Mouse (Mus musculus) heart, adult 8-10 months (tissue): ENCODE measurements at regions not wholly inside any gene's neighbourhood (a gene's known extent, or its start where the extent isn't known, plus 50 kb on each side); places are given as distances from the start of the nearest gene placed in this dataset.

Experiments used
- DNase-seq: peaks from one replicate; pipeline ENCODE4 v3.0.0; 2022; ENCODE audit warnings: low spot score

DNA sequence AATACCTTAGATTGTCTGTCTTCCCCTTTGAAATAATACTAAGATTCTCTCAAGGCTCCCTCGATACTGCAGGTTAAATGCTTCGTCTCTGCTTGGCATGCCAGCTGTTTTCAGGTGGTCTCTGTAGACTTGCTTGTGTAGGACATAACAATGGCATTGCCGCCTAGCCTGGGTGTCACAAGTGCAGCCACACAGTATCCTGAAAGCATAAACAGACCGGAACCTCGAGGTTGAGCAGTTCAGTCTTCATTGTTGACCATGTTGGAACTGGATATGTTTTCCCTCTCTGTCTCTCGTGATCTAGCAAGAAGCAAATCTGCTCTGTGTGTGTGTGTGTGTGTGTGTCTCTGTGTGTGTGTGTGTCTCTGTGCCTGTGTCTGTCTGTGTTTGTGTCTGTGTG is 675.4 kb upstream of the Tmem132c start:
- DNase-seq: no peak

DNA sequence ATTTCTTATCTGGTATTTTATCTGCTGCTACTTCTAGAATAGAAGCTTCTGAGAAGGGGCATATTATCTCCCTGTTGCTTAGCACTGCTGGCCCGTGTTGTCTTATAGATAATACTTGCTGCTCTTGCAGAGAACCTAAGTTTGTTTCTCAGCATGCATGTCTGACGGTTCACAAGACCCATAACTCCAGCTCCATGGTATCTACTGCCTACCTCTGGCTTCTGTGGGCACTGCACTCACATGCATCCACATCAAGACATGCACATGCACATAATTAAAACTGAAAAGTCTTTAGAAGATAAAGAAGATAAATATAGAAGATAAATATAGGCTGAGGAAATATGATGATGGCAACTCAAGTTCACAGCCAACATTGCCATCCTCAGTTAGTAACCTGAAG is 667.8 kb upstream of the Tmem132c start:
- no peak for DNase-seq

DNA sequence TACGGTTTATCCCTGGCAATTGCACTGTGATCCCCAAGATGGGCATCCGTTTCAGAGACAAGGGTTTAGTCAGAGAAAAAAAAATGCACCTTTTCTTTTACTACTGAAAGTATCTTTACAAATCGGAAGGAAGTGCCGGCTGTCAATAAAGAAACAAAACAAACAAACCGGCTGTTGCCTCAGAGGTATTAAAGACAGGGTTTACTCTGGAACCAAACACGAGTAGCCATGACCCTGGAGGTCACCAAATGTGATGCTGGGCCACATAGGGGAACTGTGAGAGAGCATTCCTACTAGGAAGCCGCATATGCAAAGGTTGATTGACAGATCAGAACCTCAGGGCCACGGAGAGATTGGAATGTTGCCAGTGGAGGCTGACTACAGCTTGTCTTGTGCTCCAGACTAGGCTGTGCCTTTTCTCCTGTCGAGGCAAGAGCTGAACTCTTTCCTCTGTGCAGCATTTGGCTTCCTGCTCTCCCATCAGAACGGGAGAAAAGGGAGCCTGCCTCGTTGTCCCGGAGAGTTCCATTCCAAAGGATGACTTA is 643.8 kb upstream of the Tmem132c start:
- no peak for DNase-seq

DNA sequence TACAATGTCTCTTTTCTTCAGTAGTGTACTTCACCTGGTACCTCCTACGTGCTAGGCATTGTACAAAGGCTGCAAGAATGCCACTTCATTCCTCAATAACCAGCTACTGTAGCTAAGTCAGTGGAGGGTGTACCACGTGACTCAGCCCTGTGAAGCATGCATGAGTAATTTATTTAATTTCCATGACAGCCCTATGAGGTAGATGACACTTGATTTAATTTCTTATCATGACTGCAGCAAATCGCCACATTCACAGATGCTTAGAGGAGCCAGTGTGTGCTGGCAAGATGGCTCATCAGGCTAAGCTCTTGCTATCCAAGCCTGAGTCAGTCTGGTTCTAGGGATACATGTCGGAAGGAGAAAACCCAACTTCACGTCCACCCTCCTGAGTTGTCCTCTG is 642.0 kb upstream of the Tmem132c start:
- no peak for DNase-seq

DNA sequence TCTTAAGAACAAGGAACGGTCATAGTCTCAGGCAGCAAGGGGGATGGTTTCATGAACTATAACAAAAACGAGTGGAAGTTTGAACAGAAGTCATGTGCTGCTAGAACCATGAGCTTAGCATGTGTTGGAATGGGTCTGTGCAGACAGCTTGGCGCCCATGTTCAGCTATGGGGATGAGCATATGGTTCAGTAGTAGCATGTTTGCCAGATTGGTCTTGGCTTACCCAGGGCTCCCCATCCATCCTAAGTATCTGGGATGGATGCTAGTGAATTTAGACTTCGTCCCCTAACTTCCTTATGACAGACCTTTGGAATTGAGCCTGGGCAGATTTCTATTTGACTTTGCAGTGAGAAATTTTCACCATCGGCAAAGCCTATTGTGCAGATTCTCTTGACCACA is 634.9 kb upstream of the Tmem132c start:
- no peak for DNase-seq

DNA sequence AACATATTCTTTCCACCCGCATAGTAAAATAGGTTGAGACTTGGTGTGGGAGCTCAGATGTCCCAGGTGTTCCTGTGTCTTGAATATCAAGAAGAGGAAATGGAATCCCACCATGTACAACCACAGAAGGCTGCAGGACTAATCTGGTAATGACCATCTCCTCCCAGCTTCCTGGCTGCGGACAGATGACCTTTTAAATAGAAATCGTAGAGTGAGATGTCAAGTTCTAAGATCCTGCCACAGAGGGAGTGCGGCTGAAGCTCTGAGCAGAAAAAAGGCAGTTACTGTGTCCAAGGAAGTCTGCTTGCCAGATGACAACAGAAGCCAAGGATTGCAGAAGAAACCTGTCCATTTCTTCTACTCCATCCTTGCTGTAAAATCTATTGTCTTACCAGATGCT is 629.0 kb upstream of the Tmem132c start:
- DNase-seq: no peak

DNA sequence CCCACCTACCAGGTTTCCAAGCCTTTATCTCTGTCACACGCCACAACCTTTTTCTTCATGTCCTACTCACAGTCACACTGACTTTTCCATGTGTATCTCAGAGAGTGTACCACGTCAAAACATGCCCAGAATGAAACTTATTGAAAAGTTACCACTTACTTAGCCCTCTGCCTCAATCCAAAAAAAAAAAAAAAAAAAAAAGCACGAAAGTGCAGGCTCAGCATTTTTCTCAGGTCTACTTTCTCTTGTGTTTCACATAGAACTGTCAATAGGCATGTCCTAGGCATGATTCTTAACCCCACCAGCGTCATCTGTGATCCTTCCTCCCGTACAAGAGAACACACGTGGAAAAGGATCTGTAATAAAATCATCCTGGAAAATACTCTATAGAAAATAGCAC is 619.1 kb upstream of the Tmem132c start:
- DNase-seq: no peak

DNA sequence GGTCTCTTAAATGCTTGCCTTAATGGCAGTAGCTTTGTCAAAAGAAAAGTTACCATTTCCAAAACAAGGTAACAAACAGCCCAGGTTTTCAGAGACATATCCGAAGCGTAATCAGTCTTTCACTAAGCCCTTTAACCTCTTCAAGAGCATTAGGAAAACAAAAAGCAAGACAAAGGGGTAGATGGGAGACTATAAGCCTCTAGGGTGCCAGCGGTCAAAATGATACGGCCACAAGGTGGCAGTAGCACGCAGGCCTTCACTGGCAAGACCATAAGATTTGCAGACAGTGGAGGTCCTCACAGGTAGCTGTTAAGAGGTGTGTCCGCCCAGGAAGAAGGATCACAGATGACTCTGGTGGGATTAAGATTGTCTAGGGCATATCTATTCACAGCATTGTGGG is 618.4 kb upstream of the Tmem132c start:
- DNase-seq: no peak

DNA sequence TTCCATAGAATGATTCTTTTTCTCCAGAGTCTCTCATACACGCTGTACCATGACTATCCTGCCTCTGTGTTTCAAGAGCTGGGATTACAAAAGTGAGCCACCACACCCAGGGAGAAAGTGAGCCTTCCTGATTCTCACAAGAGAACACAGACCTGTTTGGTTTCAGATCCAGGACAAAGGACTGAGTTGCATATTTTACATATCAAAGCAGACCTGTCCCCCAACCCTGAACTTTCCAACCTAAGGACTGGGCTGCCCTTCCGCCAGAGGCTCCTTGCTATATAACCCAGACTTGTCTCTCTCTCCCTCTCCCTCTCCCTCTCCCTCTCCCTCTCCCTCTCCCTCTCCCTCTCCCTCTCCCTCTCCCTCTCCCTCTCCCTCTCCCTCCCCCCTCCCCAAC is 611.8 kb upstream of the Tmem132c start:
- DNase-seq: no peak

DNA sequence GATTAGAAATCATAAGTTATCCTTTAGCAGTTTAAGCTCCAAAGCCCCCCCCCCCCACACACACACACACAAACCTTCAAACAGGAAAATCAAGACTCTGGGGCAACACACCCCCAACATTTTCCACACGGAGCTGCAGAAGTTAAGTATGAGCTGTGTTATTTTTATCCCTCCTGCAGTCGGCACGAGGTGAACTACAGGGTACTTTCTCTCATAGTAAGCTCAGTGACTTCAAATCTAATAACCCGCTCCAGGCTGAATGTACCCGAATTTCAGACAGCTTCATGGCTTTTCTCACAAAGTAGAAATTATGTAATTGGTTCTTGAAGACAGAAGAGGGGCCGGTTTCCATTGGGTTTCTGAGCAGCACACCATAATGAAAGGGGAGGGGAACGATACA is 591.2 kb upstream of the Tmem132c start:
- no peak for DNase-seq

DNA sequence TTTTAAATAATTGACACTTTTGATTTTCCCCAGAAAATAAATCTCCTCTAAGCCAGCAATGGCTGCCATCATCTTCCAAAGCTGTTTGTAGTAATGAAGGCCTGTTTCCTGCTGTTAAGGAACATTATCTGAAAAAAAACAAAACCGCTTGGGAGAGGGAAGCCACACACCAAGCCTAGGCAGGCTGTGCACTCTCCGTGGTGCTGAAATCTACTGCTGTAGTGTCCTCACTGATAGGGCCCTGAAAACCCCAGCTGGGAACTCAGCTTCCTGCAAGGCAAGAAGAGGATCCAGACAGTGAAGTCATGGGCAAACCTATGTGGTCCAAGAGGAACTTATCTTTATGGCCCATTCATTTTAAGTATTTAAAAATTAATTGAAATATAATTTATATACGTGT is 590.2 kb upstream of the Tmem132c start:
- DNase-seq: no peak

DNA sequence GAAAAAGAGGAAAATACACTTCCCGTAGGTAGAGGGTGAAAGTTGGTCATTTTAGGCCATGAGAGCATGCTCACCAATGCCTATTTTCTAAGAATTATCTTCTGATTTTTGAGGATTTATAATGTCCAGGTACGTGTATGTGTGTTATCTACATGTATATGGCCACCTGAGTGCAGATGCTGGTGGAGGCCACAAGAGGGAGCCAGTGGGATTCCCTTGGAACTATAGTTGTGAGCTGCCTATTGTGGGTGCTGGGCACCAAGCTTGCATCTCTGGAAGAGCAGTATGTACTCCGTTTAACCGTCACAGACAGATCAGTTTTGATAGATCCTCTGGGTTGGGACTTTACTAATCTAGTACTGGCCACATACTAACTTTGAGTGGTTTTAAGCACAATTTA is 579.0 kb upstream of the Tmem132c start:
- no peak for DNase-seq

DNA sequence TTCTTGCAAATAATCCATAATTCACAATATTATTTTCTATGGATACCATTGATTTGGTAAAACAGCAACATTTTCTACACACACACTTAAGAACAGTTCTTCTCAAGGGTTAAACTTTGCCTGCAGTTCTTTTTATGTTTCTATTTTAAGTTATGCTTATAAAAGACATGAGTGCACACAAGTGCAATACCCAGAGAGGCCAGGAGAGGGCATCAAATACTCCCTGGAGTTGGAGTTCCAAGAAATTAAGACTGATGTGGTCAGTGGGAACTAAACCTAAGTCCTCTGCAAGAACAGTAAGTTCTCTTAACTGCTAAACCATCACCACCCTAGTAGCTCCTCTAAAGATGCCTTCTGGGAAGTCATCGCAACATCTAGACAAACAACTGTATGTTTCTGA is 570.5 kb upstream of the Tmem132c start:
- DNase-seq: no peak

DNA sequence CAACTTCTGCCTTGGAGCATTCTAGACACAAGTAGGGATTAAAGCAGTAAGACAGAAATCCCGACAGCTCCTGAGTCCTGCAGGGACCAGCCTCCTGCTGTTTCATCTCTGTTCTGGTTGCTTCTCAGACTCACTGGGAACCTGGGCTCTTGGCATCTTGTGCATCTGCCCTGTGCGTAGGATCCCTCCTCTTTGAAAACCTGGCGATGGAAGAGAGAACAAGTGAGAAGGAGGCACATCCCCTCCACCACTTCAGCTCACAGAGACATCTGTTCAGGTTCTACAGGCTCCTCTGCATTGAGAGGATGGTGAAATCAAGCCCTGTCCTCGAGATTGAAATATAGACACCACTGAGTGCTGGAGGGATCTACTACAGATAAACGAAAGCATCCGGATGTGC is 561.3 kb upstream of the Tmem132c start:
- no peak for DNase-seq

DNA sequence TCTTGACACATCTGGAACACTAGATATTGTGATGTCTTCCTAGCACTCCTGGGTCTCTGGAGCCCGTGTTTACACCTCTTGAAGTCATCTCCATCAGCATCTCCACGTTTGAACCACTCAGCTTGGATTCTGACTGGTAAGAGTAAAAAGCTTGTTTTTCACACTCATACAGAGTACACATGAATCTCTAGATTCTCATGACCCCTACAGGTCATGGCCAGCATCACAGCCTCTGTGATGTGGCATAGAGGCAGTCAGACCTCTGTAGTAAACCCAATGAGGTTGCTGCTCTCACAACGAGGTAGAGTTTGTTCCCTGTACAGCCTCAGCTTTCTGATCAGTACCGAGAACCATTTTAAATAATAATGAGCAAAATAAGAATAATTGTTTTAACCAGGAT is 542.3 kb upstream of the Tmem132c start:
- no peak for DNase-seq

DNA sequence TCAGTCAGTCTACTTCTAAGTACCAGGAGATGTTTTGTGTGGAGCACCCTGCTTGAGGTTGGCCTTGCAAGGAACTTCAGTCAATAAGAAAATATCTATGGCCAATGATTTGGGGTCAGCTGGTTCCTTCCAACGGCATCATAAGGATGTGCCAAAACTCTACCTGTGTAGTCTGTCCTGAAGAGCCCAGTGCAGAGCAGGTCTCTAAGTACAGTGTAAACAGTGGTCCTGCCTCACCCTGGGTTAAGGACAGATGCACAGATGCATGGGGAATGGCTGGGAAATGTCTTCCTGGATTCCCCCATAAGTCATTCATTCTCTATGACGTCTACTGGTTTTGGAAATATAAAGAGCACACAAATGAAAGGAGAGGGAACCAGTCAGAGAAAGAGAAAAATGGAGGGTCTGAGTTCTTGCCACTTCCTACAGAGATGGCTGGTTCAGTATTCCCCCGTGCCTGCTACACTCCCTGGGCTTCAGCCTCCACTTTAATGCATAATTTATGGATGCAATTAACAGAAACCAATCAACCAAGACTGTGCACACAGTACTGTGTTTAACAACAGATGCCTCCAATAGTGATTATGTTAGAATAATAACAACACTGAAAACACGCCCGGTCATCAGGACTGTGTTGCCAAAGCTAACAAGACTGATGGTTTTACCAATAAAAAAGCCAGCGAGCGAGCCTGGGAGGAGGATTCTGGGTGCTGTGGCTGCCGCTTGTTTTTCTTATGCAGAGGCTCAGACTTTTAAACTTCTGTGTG is 537.9 kb upstream of the Tmem132c start:
- no peak for DNase-seq

DNA sequence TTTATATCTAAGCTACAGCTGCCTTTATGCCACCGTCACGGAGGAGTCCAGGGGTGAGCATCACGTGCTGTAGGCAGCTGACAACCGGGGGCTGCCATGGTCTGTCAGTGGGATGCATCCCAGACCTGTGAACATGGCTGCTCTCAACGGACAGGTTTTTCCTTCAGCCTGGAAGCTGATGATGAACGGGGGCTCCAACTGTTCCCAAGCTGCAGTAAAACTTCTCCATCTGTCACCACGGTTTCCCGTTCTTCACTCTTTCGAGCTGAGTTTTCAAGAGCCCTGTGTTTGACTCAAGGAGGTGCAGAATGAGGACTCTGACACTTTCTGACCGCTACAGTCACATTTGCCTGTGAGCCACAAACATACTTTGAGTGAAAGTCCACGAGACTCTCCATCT is 535.7 kb upstream of the Tmem132c start:
- no peak for DNase-seq

DNA sequence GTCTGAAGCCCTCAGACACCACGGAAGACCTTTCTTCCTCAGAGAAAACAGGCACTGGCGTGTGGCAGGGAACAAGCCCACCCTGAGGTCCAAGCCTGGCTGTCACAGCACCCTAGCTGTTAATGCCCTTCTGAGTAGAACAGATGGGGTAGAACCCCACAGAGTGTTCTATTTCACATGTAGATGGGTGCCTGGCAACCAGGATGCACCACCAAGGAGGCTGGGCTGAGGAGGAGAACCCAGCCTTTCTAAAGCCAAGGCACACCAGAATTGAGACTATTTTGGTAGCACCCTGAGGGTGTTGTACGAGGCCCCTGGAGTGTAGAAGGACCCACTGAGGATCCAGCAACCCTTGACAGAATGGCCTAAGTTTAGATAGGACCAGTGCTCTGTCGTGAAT is 534.9 kb upstream of the Tmem132c start:
- no peak for DNase-seq

DNA sequence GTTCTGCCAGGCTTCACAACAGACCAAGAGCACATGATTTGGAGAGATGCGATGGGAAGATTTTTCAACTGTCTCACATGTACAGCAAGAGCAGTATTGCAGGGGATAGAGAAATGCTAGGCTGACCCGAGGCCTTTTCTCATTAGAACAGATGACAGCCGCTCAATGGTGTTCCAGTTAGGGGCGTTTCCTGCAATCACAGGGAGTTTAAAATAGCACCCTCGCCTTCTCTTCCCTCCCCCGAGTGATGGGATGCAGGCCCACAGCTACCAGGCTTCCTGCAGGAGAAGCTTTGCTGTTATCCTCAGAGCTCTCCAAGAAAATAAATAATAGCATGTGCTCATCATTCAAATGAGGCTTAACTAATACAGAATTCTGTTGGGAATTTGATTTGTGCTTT is 526.9 kb upstream of the Tmem132c start:
- DNase-seq: no peak

DNA sequence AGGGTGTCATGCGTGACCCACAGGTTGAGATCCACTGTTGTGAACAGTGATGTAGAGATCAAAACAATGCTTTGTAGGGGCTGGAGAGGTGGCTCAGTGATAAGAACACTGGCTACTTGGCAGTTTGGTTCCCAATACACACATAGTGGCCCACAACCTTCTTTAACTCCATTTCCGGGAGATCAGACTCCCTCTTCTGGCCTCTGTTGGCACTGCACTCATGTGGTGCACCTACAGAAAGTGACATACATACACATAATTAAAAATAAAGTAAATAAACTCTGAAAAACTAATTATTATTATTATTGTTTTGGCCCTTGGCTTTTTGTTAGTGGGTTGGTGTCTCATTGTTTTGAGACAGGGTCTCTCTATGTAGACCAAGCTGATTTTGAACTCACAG is 523.2 kb upstream of the Tmem132c start:
- DNase-seq: no peak

DNA sequence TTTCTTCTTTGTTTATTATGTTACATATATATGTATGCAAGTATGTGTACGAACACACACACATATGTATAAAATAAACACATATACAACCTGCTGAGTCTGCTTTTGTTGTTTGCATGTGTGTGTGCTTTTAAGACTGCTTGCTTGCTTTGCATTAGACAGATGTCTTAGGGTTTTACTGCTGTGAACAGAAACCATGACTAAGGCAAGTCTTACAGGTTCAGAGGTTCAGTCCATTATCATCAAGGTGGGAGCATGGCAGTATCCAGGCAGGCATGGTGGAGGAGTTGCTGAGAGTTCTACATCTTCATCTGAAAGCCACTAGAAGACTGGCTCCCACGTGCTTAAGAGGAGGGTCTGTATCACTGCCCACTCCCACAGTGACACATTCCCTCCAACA is 520.3 kb upstream of the Tmem132c start:
- no peak for DNase-seq

DNA sequence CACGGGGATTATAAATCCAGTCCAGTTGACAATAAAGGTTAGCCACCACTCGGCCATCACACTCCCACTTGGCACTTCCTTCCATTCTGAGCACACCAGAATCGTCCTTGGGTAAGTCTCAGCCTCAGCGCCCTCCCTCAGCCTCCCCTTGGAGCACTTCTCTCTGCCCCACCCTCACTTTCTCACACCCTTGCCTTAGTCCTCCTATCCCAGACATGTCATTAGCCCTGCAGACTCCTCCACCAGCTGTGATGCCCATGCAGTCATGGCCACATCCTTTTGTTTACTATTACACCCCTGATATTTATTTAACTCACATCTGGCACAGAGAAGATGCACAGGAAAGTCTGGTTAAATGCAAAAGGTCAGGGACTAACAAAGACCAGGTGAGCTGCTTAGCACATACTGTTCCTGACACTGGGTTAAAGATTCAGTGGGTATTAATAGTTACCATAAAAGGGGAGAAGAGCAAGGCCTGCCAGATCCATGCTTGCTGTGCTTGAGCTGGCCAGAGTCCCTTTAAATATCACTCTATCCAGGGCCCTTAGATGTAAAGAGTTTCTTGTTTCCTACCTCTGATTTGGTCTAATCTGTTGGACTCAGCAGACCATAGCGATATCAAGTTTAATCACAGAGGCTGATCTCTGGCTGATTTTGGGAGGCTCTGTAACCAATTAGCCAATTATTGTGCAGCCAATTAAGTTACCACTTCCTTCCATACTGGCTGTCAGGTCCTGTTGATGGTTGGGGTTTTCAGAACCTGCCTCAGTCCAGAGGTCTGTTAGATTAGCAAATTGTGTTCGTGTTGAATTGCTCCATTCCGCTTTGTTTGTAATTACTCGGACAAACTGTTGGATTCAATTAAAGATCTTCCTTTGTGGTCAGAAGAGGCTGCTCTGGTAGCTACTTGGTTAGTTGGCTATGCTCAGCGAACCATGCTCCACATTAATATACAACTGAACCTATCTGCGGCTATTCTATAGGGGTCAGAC is 518.0 kb upstream of the Tmem132c start:
- DNase-seq: no peak

DNA sequence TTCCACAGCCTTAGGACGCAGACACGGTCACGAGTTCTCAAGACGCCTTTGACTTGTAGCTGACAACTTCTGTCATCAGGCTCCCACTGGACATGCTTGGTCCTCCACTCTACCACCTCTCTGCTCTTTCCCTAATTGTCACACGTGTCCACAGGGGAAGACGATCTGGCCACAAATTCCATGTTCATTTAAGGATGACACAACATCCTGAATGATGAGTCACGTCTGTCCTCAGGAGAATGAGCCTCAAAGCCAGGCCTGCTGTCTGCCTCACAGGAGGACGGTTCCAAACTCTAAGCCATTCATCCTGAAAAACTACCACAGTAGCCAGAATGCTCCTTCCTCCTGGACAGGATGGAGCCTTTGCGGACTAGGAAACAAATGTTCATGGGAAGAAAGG is 517.3 kb upstream of the Tmem132c start:
- DNase-seq: no peak
